Mouse (Mus musculus) bone marrow, adult 2 months (tissue): Measurements from ENCODE around the gene Bcl6b.

Experiments used
- CTCF ChIP-seq: fragments of 200-500 bp; IDR thresholded peaks from 2 replicates; pipeline ENCODE4 v1.5.1; 2011; ENCODE audit warnings: low read length, control low read depth; ENCODE audit not compliant: control insufficient read depth, insufficient read depth
- POLR2A ChIP-seq: fragments of 200-500 bp; IDR thresholded peaks from 2 replicates; pipeline ENCODE4 v1.6.1; 2011; ENCODE audit warnings: low read depth, mild to moderate bottlenecking, control low read depth, low read length, borderline replicate concordance; ENCODE audit not compliant: control insufficient read depth

DNA sequence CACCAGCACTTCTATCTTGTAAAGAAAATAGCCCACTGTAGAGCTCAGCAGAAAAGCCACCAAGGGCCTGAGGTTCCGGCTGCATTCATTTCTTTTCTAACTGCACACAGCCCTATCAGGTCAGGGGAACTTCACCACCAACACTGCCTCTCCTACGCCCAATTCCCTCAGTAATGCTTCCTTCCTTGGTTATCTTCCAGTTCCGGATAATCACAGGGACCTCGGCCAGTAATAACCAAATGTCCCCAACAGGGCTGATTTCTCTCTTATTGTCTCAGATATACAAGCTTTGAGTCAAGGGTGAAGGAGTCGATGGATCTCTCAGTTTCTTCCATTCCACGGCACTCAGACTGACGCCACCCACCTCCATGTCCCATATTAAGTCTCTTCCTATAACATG, 22.3 kb downstream of the Bcl6b start:
- TF ChIP-seq POLR2A: no peak
- TF ChIP-seq CTCF: no peak
